Mouse (Mus musculus): Measurements from ENCODE around the gene Fmnl3.

- TF ChIP-seq CTCF (conservative IDR thresholded peaks at IDR 0.05; ENCODE audit: insufficient read depth, insufficient read length, low read depth, low read length) = no peak
- TF ChIP-seq POLR2A (IDR thresholded peaks at IDR 0.05; ENCODE audit: low read depth, low read length) = no peak
Observed at GRCm38 (mm10) chr15:99341102-99341501, 29.2 kb downstream of the Fmnl3 start.
